Mouse (Mus musculus): ENCODE results near the gene Atg4c. TPM values are rescaled to one million over a fixed set of nuclear protein-coding genes. Genes with fewer than 3 reads are reported as not detected.
A peak's percentile ranks its signal among the peaks of the same experiment; 100 is the strongest.

The Atg4c gene
- polyA plus RNA-seq, 1 experiment from 2014 or later: 8.1 TPM

DNA sequence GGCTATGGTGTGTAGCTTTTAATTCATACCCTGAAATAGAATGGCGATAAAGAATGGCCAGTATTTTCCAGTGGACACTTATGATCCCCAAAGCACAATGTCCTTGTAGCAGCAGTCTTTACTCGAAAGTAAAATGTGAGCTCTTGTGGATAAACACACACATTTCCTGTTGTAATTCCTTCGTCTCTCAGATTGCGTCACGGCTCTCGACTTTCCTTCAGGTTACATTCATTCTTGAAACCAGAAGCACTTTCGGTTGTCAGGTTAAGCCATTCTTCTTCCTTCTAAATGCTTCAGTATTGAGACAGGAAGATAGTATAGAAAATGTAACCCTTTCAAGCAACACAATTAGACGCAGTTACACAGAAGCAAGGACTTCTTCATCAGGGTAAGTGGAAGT, 17.9 kb downstream of the Atg4c start:
- Histone ChIP-seq H3K4me2 (replicated peaks; ENCODE audit: low read depth, low read length) (peak overlapping the region; percentile 29; the same call in 1 of the 2 replicates), H3K27me3 (replicated peaks; ENCODE audit: insufficient read depth, low read length) (no peaks in the 10 kb centered on the region), H3K36me3 (ENCODE audit: insufficient read depth, low read length) (no peaks in the 10 kb centered on the region), H3K9me3 (ENCODE audit: low read length) (no peaks in the 10 kb centered on the region), H3K9ac (replicated peaks; ENCODE audit: low read depth) (no peak overlapping the region), H3K27ac (ENCODE audit: low read length) (0 out of 2 replicates have a peak overlapping the region, but pooled peaks have one; percentile 20), H3K4me1 (ENCODE audit: insufficient read depth, low read depth, low read length) (no peaks in the 10 kb centered on the region), H3K4me3 (ENCODE audit: low read depth, low read length) (no peak overlapping the region)
- WGBS: 30% methylated on average over 8 of the region's 8 CpGs
- DNase-seq (ENCODE audit: low spot score): peak; percentile 76
- no peak for TF ChIP-seq CTCF (IDR thresholded peaks at IDR 0.05)
- TF ChIP-seq EP300 (IDR thresholded peaks at IDR 0.05): no peak
- peak; percentile 54 for ATAC-seq

DNA sequence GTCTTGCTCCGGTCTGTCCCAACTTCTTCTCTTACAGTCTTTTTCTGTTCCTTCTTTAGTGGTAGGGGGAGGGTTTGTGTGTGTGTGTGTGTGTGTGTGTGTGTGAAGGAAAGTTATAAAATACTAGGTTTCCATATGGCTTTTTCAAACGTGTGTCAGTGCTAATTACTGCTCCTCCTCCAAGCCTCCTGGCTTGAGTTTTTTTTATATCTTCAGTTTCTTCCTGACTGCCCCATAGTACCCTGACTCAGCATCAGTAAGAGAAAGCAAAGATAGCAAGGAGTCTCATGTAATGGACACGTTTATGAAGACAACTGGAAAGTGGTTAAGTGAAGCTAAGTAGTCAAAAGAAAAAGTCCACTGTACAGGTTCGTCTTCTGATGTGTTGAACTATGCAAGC, 19.4 kb downstream of the Atg4c start:
- no peak overlapping the region for H3K9ac ChIP-seq (replicated peaks; ENCODE audit: low read depth)
- DNase-seq (ENCODE audit: low spot score) (no peak), ATAC-seq (no peak)
- H3K4me2 ChIP-seq (replicated peaks; ENCODE audit: low read depth, low read length): no peak overlapping the region
- no peaks in the 10 kb centered on the region for H3K36me3 ChIP-seq (ENCODE audit: insufficient read depth, low read length)
- H3K27ac ChIP-seq (ENCODE audit: low read length): no peak overlapping the region
- no peak overlapping the region for H3K4me3 ChIP-seq (ENCODE audit: low read depth, low read length)
- no peaks in the 10 kb centered on the region for H3K27me3 ChIP-seq (replicated peaks; ENCODE audit: insufficient read depth, low read length)
- WGBS: 78% methylated on average over 4 of the region's 4 CpGs
- no peaks in the 10 kb centered on the region for H3K4me1 ChIP-seq (ENCODE audit: insufficient read depth, low read depth, low read length)
- H3K9me3 ChIP-seq (ENCODE audit: low read length): no peaks in the 10 kb centered on the region
- TF ChIP-seq EP300 (IDR thresholded peaks at IDR 0.05) (no peak), CTCF (IDR thresholded peaks at IDR 0.05) (no peak)

DNA sequence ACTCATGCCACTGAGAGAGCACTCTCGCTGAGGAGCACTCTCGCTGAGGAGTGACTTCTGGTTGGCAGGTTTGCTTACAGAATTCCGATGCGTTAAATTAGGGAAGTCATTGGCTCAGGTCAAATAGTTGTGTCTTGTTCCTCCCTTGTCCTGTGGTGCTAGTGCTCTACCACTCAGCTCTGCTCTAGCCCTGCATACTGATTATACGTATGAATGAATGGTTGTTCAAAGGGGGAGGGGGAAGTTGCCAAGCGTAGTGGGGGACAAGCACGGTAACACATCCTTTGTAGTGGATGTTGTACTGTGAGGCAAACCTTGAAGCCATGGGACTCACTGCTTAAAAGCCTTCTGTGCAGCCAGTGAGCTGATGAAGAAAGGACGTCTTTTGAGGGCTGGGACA, 28.5 kb downstream of the Atg4c start:
- no peak overlapping the region for H3K4me3 ChIP-seq (ENCODE audit: low read depth, low read length)
- H3K27ac ChIP-seq (ENCODE audit: low read length): no peak overlapping the region
- H3K4me2 ChIP-seq (replicated peaks; ENCODE audit: low read depth, low read length): no peak overlapping the region
- no peaks in the 10 kb centered on the region for H3K9me3 ChIP-seq (ENCODE audit: low read length)
- H3K4me1 ChIP-seq (ENCODE audit: insufficient read depth, low read depth, low read length): no peaks in the 10 kb centered on the region
- WGBS: 90% methylated on average over 8 of the region's 8 CpGs
- DNase-seq (ENCODE audit: low spot score): no peak
- H3K36me3 ChIP-seq (ENCODE audit: insufficient read depth, low read length): no peaks in the 10 kb centered on the region
- no peaks in the 10 kb centered on the region for H3K27me3 ChIP-seq (replicated peaks; ENCODE audit: insufficient read depth, low read length)
- ATAC-seq: no peak
- H3K9ac ChIP-seq (replicated peaks; ENCODE audit: low read depth): no peak overlapping the region
- no peak for TF ChIP-seq CTCF (IDR thresholded peaks at IDR 0.05)
- no peak for TF ChIP-seq EP300 (IDR thresholded peaks at IDR 0.05)

DNA sequence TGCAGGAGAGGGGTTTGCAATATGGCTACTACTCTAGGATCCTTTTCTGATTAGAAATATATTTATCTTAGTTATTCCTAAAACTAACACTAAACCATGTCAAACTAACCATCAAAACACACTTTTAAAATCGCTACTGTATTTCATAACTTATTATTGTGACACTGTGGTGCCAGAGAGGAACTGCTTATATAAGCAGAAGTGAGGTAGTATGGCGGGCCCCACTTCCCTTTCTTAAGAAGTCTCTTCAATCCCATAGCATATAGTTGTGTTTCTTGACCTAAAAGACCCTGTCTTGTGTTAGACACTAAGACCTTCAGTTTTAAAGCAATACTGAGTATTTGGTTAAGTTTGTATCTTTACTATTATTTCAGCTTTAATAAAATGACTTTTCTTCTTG, 31.1 kb downstream of the Atg4c start:
- no peak overlapping the region for H3K27ac ChIP-seq (ENCODE audit: low read length)
- ATAC-seq (no peak), DNase-seq (ENCODE audit: low spot score) (peak; percentile 21)
- no peak overlapping the region for H3K4me2 ChIP-seq (replicated peaks; ENCODE audit: low read depth, low read length)
- no peaks in the 10 kb centered on the region for H3K4me1 ChIP-seq (ENCODE audit: insufficient read depth, low read depth, low read length)
- no peak overlapping the region for H3K9ac ChIP-seq (replicated peaks; ENCODE audit: low read depth)
- no peaks in the 10 kb centered on the region for H3K27me3 ChIP-seq (replicated peaks; ENCODE audit: insufficient read depth, low read length)
- TF ChIP-seq CTCF (IDR thresholded peaks at IDR 0.05): no peak
- TF ChIP-seq EP300 (IDR thresholded peaks at IDR 0.05): no peak
- H3K36me3 ChIP-seq (ENCODE audit: insufficient read depth, low read length): no peaks in the 10 kb centered on the region
- no peaks in the 10 kb centered on the region for H3K9me3 ChIP-seq (ENCODE audit: low read length)
- no peak overlapping the region for H3K4me3 ChIP-seq (ENCODE audit: low read depth, low read length)
- WGBS: 58% methylated on average over 2 of the region's 2 CpGs

DNA sequence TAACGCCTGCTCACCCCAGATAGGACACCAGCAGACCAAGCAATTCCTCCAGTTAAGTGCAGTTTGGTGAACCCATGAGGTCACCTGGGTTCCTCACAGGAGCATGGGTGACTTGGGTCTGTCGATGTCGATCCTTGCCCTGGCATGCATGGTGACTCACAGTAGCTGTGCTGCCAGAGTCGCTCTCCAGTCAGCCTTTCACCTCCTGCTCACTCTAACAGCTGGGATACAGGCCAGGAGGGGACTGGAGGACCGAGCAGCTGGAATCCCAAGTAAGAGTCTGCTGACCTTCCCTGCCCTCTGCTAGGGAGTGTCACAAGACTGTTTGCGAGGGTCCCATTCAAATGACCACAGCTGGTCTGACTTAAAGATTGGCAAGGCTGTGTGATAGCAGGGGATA, 33.5 kb downstream of the Atg4c start:
- ATAC-seq (no peak), DNase-seq (ENCODE audit: low spot score) (peak; percentile 7)
- no peak overlapping the region for H3K4me3 ChIP-seq (ENCODE audit: low read depth, low read length)
- H3K27ac ChIP-seq (ENCODE audit: low read length): no peak overlapping the region
- H3K4me2 ChIP-seq (replicated peaks; ENCODE audit: low read depth, low read length): no peak overlapping the region
- no peaks in the 10 kb centered on the region for H3K27me3 ChIP-seq (replicated peaks; ENCODE audit: insufficient read depth, low read length)
- H3K9me3 ChIP-seq (ENCODE audit: low read length): no peaks in the 10 kb centered on the region
- H3K9ac ChIP-seq (replicated peaks; ENCODE audit: low read depth): no peak overlapping the region
- TF ChIP-seq EP300 (IDR thresholded peaks at IDR 0.05) (no peak), CTCF (IDR thresholded peaks at IDR 0.05) (no peak)
- WGBS: 60% methylated on average over 6 of the region's 6 CpGs
- H3K36me3 ChIP-seq (ENCODE audit: insufficient read depth, low read length): no peaks in the 10 kb centered on the region
- no peaks in the 10 kb centered on the region for H3K4me1 ChIP-seq (ENCODE audit: insufficient read depth, low read depth, low read length)

DNA sequence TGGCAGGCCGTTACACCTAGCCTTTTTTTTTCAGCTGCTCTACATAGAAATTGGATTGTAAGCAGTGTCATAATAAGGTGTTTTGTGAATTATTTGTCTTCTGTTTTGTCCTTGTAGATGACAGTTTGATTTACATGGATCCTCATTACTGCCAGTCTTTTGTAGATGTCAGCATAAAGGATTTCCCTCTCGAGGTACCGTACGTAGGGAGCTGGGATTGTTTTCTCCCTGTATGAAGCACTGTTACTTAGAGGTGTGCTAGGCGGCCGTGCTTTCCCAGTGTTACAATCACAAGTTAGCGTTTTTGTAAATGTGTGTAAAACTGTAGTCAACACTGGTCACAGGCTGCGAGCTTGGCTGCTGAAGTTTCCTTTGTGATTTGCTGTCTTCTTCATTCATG, 35.6 kb downstream of the Atg4c start:
- H3K36me3 ChIP-seq (ENCODE audit: insufficient read depth, low read length): no peaks in the 10 kb centered on the region
- TF ChIP-seq EP300 (IDR thresholded peaks at IDR 0.05): no peak
- TF ChIP-seq CTCF (IDR thresholded peaks at IDR 0.05): no peak
- DNase-seq (ENCODE audit: low spot score) (no peak), ATAC-seq (no peak)
- no peaks in the 10 kb centered on the region for H3K27me3 ChIP-seq (replicated peaks; ENCODE audit: insufficient read depth, low read length)
- no peaks in the 10 kb centered on the region for H3K9me3 ChIP-seq (ENCODE audit: low read length)
- no peak overlapping the region for H3K4me3 ChIP-seq (ENCODE audit: low read depth, low read length)
- H3K4me1 ChIP-seq (ENCODE audit: insufficient read depth, low read depth, low read length): no peaks in the 10 kb centered on the region
- H3K27ac ChIP-seq (ENCODE audit: low read length): no peak overlapping the region
- H3K9ac ChIP-seq (replicated peaks; ENCODE audit: low read depth): no peak overlapping the region
- 86% methylated on average over 8 of the region's 8 CpGs for WGBS
- H3K4me2 ChIP-seq (replicated peaks; ENCODE audit: low read depth, low read length): no peak overlapping the region
